Mouse (Mus musculus) embryo, embryonic 11 days (tissue): ENCODE results near the gene Pde2a.
A peak's percentile ranks its signal among the peaks of the same experiment; 100 is the strongest.

ENCODE experiments used
- DNase-seq: peaks from one replicate; pipeline ENCODE4 v3.0.0-alpha.2; 2015

Gene Pde2a

DNA sequence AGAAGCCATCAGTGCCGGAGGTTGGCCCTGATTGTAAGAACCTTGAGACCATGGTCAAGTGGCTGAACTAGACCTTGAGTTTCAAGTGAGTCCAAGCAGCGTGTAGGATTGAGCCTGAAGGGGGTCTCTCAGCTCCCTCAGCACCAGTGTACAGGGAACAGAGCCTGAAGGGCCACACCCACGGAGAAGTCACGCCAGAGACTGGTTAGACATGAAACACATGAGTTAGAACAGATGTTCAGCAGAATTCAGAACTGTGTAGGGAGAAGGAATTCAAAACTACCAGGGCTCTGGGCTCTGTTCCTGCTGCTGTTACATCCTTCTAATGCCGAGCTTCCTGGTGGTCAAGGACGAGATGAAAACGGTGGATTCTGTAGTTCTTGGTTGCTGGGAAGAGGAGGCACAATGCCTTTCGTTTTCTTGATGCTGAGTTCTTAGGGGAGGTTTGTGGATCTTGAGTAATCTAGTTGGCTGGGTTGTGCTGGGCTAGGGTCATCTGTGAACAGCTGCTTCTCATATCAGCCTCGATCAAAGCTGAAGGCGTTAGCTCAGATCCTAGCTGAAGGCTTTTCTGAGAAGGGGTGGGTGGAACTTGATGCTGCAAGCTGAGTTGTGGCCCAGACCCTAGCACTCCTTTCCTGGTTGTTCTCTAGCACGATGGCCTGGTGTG is 11.1 kb upstream of the Pde2a start, which contains the start of gene Gm45837:
TSS of gene Gm45837 (plus strand) at position 620 of the 670 bp plus-strand sequence.
- no peak for DNase-seq

DNA sequence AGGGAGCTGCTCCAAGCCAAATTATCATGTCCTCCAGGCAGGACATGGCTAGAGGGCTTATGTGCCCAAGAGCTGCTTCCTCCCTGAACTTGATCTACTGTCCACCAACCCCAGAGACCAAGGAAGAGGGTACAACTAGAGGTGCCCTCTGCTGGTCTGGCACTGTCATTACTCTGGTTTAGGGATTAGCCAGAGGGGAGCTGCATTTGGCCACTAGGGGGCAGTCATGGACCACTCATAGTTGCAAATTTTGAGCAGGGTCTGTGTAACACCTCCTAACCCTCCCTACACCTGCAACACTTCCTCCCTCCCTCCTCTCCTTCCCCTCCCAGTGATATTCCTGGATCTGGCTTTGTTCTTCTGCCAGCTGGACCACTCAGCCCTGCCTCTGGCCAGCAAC is 8.7 kb upstream of the Pde2a start:
- DNase-seq = peak; percentile 88

DNA sequence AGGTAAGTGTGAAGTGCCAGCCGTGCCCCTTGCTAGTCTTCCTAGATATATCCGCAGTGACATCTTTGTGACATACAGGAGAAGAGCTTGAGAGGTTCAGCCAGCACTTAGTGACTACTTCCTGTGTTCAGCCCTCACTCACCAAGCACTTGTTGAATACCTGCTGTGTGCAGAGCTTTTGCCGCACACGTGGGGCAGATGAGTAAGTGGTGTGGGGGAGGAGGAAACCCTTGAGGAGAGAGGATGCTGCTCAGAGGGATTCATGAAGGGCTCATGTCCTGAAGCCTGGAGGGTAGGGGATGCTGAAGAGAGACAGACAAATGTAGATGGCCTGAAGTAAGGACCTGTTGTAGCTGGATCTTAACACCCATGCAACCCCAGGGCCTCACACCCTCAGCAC is 7.3 kb upstream of the Pde2a start:
- no peak for DNase-seq

DNA sequence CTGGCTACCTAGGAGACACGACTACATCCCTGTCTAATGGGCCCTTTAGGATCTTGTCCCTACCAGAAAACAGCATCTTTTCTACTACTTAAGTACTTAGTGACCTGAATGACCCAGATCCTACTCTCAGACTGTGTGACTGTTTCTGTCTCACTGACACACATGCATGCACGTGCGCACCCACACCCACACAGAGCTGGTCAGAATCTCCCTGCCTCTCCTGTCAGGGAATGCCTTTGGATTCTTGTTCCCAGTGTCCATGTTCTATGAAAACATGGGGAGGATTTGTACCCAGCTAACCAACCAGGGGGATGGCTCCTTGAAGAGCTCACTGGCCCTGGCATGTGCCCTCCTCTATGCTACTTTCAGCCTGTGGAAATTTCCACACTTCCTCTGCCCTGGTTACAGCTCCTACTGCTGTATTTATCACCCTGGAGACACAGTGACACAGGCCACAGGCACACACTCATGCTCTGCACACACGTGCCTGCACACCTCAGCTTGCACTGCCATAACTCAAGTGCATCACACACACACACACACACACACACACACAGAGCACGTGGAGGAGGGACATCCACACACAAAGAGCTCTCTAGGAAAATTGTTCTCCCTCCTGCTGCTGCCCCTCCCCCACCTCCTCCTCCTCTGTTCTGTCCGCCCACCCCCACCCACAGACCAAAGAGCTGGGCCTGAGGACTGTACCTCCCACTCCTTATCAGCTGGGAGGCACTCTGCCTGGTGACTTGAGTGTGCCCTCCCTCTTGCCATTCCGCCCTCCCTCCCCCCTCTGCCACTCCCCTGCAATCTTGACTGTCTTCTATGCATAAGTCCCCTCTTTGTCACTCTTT is 6.6 kb upstream of the Pde2a start:
- DNase-seq = peak; percentile 55

GRCm38 (mm10) chr7:101415512-101416100 is 5.9 kb upstream of the Pde2a start:
- no peak for DNase-seq

GRCm38 (mm10) chr7:101416391-101416790 is 5.1 kb upstream of the Pde2a start:
- no peak for DNase-seq

DNA sequence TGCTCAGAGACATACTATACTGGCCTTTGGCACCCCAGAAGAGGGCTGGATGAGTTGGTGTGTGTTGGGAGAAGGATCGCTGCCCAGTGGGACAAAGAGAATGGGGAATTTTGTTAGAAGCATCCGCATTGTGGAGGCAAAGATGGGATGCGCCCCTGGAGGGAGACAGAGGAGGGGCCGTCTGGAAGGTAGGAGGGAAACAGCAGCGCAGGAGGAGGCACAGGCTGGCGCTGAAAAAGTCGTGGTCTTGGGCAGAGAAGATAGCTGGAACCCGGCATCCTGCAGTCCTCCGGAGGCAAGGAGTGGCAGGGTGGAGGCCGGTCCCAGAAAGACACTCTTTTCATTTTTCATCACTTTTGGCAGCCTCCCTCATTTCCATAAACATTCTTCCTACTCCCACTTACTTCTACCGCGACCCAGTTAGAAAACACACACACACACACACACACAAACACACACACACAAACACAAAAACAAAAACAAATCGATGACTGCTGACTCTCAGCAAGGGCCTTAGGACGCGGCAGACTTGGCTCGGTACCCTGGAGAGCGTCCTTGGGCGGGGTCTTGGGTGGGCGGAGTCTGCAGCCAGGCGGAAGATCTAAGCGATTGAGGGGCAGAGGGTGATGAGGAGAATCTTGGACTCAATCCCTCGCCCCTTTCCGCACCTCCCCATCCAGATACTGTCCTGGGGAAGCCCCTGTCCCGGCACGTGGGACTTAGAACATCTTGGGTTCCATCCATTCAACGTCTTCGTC is 2.3 kb upstream of the Pde2a start:
- DNase-seq = peak; percentile 68

DNA sequence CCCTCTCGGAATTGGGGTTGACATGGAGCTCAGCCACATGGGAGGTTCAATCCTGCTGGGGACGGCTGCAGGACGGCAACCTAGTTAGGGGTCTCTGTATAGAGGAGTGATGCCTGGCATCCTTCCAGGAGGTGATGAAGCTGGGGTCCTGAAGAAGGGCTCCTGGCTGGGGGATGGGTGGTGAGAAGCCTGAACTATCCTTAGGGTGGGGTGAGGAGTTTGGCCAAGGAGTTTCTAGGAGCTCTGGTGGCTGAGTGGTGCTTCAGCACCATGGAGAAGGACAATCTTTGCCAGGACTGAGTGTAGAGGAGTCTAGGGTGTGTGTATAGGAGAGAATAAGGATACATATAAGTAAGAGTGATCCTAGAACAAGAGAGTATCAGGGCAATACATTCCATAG is 578 bp downstream of the Pde2a start:
- peak; percentile 55 for DNase-seq

GRCm38 (mm10) chr7:101422646-101423045 is 1.2 kb downstream of the Pde2a start:
- no peak for DNase-seq

GRCm38 (mm10) chr7:101423970-101424369 is 2.5 kb downstream of the Pde2a start:
- DNase-seq = no peak

- DNase-seq = no peak
These were observed 5.2 kb downstream of the Pde2a start for GRCm38 (mm10) chr7:101426692-101427091.

DNA sequence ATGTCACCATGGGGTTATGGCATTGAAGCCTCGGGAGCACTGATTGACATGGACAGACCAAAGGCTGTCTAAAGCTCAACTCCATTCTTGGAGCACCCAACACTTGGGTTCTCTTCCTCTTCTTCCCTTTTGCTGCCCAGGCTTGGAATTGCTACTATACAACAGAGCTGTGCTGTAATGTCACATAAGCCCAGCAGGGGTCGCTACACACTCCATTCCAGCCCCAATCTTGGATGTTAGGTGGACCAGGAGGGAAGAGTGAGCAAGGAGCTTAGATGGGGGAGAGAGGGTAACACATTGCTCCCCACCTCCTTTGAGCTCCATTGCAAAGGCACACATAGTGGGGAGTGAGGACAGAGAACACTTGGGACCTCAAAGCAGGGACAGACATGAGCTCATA is 6.2 kb downstream of the Pde2a start:
- peak; percentile 47 for DNase-seq

- no peak for DNase-seq
These were observed 13.5 kb downstream of the Pde2a start for GRCm38 (mm10) chr7:101435038-101435437.

- DNase-seq = peak; percentile 74
These were observed 16.4 kb downstream of the Pde2a start for GRCm38 (mm10) chr7:101437876-101438275.

GRCm38 (mm10) chr7:101443093-101443492 is 21.6 kb downstream of the Pde2a start:
- no peak for DNase-seq

DNA sequence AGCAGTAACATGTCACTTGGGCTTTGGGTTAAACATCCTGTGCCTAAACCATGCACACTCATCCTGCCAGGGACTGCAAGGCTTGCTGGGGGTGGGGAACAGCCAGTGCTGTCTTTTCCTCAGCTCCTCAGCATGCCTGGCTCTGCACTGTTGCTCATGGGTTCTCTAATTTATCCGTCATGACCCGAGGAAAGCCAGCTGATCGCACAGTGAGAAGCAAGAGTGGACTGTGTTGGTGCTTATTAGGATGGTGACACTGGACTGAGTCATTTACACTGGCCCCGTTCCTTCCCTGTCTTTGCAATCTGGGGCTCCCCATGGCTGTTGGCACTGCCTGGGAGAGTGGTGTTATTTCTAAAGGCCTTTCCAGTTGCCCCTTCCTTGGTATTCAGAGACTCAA is 22.7 kb downstream of the Pde2a start:
- no peak for DNase-seq

GRCm38 (mm10) chr7:101449855-101450254 is 28.4 kb downstream of the Pde2a start:
- no peak for DNase-seq

- DNase-seq = peak; percentile 88
These were observed 29.2 kb downstream of the Pde2a start for GRCm38 (mm10) chr7:101450422-101451401.

DNA sequence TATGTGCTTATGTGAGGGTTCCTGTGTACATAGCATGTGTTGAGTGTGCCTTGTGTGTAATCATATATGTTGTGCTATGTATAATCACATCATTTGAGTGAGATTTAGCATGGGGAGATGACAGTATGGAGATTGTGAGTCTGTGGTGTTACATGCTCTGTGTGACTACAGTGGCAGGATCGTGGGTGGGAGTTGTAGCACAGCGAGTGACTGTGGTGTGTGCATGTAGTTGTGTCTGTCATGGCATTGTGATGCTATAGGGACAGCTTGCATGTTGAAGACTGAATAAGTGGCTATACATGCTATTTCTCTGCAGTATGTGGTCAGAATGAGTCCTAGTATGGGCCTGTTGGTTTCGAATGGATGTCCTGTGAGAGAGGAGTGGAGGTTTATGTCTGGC is 31.2 kb downstream of the Pde2a start:
- DNase-seq = no peak

DNA sequence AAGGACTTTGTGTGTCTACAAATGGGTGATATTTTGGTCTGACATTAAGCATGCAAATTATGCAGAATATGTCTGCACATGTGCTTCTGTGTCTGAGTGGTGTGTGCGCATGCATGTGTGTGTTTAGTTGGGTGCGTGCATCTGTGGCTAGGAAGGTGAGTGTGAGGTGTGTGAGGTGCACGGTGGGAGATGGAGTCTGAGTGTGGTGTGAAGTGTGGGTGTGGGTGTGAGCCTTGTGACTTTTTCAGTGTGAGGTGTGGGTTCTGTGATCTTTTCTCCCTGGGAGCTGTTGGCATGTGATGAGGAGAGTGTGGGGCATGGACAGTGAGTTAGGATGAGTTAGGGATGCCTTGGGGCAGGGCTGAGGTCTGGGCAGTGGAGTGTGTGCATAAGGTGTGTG is 31.8 kb downstream of the Pde2a start:
- no peak for DNase-seq

DNA sequence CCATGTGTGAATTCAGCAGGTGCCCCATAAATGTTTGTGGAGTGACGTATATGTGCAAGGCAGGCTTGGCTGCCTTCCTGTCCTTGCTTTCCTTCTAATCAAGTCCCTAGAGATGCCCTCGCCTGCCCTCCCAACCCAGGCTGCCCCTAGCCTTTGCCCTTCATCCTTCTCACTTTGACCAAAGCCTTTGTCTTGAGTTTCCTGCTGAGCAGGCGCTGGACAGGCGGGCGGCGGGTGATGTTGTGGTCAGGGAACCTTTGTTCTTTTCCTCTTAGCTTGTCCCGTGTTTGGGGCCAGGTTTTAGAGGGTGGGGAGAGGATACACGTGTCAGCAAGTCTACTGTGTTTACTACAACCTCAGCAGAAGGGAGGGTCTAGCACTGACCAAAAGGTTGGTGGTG is 32.2 kb downstream of the Pde2a start:
- no peak for DNase-seq

- DNase-seq = no peak
These were observed 33.0 kb downstream of the Pde2a start for GRCm38 (mm10) chr7:101454479-101454878.
